ENCODE assay signal across 29 mouse cellular contexts in the genomic region with DNA sequence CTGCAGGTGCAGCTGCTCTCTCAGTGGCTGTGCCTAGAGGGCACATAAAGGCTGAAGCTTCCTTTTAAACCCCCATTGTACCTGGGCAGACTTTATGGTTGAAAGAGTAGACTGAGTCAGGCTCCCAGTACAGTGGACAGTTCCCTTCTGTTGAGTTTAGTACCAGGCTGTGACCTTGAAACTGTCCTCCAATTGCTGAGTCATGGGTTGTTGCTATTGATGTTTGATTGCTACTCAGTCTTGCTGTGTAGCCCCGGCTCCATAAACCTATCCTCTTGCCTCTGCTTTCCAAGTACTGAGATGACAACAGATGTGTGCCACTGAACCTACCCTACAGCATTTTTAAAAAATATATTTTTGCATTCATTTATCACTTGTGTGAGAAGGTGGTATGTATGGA.
"Had no signal": no experiment of that assay in that cellular context is flagged by ENCODE, and none has a peak within 500 bp of the region (broad histone marks: within the 10 kb centered on the region; RNA-seq: fewer than 3 reads in every experiment).

No protein-coding gene starts in this region.

- ATAC-seq: hindbrain, embryonic 16.5 days; inflammation-experienced regulatory T-cells, adult 6 months; intestine, embryonic 15.5 days; intestine, postnatal 0 days; liver, postnatal 0 days had no signal

- H3K9ac ChIP-seq: hindbrain, embryonic 12.5 days; hindbrain, embryonic 14.5 days; intestine, embryonic 15.5 days; kidney, embryonic 15.5 days; limb, embryonic 12.5 days; liver, embryonic 13.5 days; liver, embryonic 15.5 days; liver, postnatal 0 days had no signal

- H3K4me2 ChIP-seq: heart, embryonic 11.5 days; hindbrain, embryonic 12.5 days; hindbrain, embryonic 14.5 days; intestine, embryonic 15.5 days; kidney, embryonic 15.5 days; limb, embryonic 12.5 days; liver, embryonic 11.5 days; liver, embryonic 13.5 days; liver, embryonic 15.5 days had no signal

- H3K27ac ChIP-seq: gastrocnemius, adult 2 months; heart, adult 2 months; hindbrain, embryonic 10.5 days; hindbrain, embryonic 12.5 days; hindbrain, embryonic 14.5 days; intestine, embryonic 15.5 days; kidney, embryonic 15.5 days; layer of hippocampus, adult 2 months; left cerebral cortex, adult 2 months; limb, embryonic 10.5 days; limb, embryonic 12.5 days; liver, embryonic 13.5 days; liver, embryonic 15.5 days had no signal

- H3K36me3 ChIP-seq: hindbrain, embryonic 10.5 days; hindbrain, embryonic 12.5 days; intestine, embryonic 15.5 days; kidney, embryonic 15.5 days; limb, embryonic 10.5 days; limb, embryonic 12.5 days; liver, embryonic 13.5 days; liver, embryonic 15.5 days had no signal

- H3K9me3 ChIP-seq: hindbrain, embryonic 10.5 days; hindbrain, embryonic 12.5 days; intestine, embryonic 15.5 days; kidney, embryonic 15.5 days; limb, embryonic 10.5 days; limb, embryonic 12.5 days; liver, embryonic 13.5 days; liver, embryonic 15.5 days had no signal

- DNase-seq: gastrocnemius, adult 2 months; gastrocnemius, postnatal 10 days; gastrocnemius, postnatal 25 days; heart, adult 2 months; heart, postnatal 10 days; heart, postnatal 4 days; kidney, adult 18-20 months; kidney, adult 9 months; kidney, postnatal 10 days; kidney, postnatal 25 days; kidney, postnatal 4 days; liver; liver, embryonic 13.5 days; liver, postnatal 0 days had no signal

- H3K27me3 ChIP-seq: hindbrain, embryonic 12.5 days; intestine, embryonic 15.5 days; kidney, embryonic 15.5 days; limb, embryonic 12.5 days; liver, embryonic 13.5 days; liver, embryonic 15.5 days had no signal

- H3K4me1 ChIP-seq: hindbrain, embryonic 10.5 days; intestine, embryonic 15.5 days; limb, embryonic 10.5 days; liver, embryonic 13.5 days; liver, embryonic 15.5 days had no signal

- H3K4me3 ChIP-seq: gastrocnemius, adult 2 months; heart, adult 2 months; hindbrain, embryonic 10.5 days; hindbrain, embryonic 12.5 days; intestine, embryonic 15.5 days; kidney, embryonic 15.5 days; layer of hippocampus, adult 2 months; left cerebral cortex, adult 2 months; limb, embryonic 10.5 days; limb, embryonic 12.5 days; liver, embryonic 13.5 days; liver, embryonic 15.5 days had no signal
